Mouse (Mus musculus): ENCODE measurements around the gene Setd1b.

- TF ChIP-seq CTCF (IDR thresholded peaks at IDR 0.05; ENCODE audit: low read depth) (no peak), EP300 (IDR thresholded peaks at IDR 0.05; ENCODE audit: low read depth) (no peak)
These were observed 3.0 kb downstream of the Setd1b start for GRCm38 (mm10) chr5:123144746-123145590.
